Mouse (Mus musculus) G1E (cell line): ENCODE results near the gene Gm14325. TPM values are rescaled to one million over a fixed set of nuclear protein-coding genes. Genes with fewer than 3 reads are reported as not detected.
"Not testable (repeated sequence)": the region's sequence is repeated elsewhere in the genome, so short reads cannot be mapped to it uniquely, and the experiment has no call there.

Source experiments
- ATAC-seq: 2 replicates; pipeline ENCODE4 v1.8.0; 2016; ENCODE audit warnings: mild to moderate bottlenecking; ENCODE audit not compliant: insufficient number of reproducible peaks, poor library complexity, low FRiP score, severe bottlenecking; ENCODE audit errors: extremely low read depth
- DNase-seq: peaks from one replicate; pipeline ENCODE4 v3.0.0; 2012; ENCODE audit warnings: low spot score
- H3K27me3 ChIP-seq: 2 replicates; pipeline ENCODE4 v1.6.1; 2012; ENCODE audit warnings: mild to moderate bottlenecking, low read length, inconsistent platforms; ENCODE audit not compliant: insufficient read depth
- H3K36me3 ChIP-seq: replicated peaks from 2 replicates; pipeline ENCODE3; 2012; ENCODE audit warnings: mild to moderate bottlenecking, inconsistent platforms
- H3K4me1 ChIP-seq: 2 replicates; pipeline ENCODE4 v1.6.1; 2012; ENCODE audit warnings: low read depth, low read length, inconsistent platforms, mixed read lengths; ENCODE audit not compliant: insufficient read depth
- H3K4me3 ChIP-seq: 2 replicates; pipeline ENCODE4 v1.5.1; 2012; ENCODE audit warnings: low read depth, mild to moderate bottlenecking, inconsistent platforms, low read length, moderate library complexity, mixed read lengths
- H3K9me3 ChIP-seq: replicated peaks from 2 replicates; pipeline ENCODE4 v1.6.1; 2012; ENCODE audit warnings: inconsistent platforms
- polyA plus RNA-seq: library from polyadenylated mRNA; stranded (reverse); fragments of >175 nt; gene quantifications from 2 replicates; pipeline ENCODE4 v1.2.3, GENCODE M21; 2012
- total RNA-seq, 2 experiments: library from RNA; stranded (forward) in 1 of 2; stranded (reverse) in 1 of 2; fragments of 200-1000 nt in 1 of 2; fragments of >200 nt in 1 of 2; fragmentation: Nextera tagmentation in 1 of 2; gene quantifications; 2 replicates each; pipeline ENCODE4 v1.2.3; 2014 to 2017

Gm14325 gene
- total RNA-seq (2014; fragmentation: Nextera tagmentation) (59.4 and 69.6 TPM in 2 replicates), total RNA-seq (2017) (51.1 and 68.8 TPM in 2 replicates), polyA plus RNA-seq (0.15 and 0.88 TPM in 2 replicates)

DNA sequence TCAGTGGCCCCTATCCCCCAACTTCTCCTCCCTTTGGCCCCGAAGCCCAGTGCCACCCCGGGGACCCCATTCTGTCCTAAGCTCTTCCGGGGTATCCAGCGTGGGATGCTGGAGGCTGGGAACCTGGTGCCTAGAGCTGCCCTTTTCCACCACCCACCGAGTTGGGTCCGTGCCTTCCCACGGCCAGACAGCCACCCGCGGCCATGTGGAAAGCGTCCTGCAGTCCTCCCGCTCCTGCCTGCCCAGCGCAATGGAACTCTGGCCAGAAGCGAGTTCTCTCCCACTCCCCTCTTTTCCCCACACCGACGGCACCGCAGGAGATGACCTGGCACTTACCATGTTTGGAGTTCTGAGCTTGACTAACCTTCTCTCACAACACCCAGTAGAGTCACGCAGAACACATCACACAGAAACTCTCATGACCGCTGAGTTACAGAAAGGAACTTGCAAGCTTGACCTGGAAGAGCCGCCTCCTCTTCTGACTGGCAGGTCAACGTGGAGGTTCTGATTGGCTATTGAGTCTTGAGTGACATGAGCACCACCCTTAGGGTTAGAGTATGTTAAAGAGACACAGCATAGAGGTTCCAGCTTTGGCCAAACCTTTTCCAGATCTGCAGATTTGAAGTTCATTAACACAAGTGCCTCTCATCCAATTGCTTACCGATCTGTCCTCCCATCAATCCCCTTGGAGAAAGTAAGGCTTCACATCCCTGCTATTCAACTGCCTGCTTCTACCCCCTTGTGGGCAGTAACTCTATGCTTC is at the start of gene Gm14325:
Gene Gm14325 (minus strand): TSS at position 436 of the 763 bp plus-strand sequence.
- not testable (repeated sequence) for DNase-seq, H3K9me3 ChIP-seq
- peak; percentile 70 for ATAC-seq

DNA sequence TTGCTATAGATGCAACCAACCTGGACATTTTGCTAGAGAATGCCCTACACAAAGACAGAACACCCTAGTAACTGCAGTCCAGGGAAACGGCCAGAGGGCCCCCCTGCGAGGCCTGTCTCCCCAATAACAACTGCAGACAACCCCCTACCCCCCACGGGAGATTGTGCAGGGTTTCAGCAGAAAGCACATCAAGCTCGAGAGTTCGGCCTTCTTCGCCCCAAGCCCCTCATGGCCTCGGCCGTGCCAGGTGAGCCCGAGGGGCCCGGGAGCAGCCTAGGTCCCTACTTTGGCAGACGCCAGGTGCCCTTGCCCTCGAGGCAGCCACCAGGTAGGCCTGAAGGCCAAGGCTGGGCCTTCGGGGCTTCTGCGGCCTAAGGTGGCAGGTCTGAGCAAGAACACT is 47.6 kb upstream of the Gm14325 start:
- not testable (repeated sequence) for H3K4me1 ChIP-seq, ATAC-seq, H3K36me3 ChIP-seq, H3K9me3 ChIP-seq, H3K4me3 ChIP-seq, H3K27me3 ChIP-seq, DNase-seq

More for the DNA sequence above, at the start of gene Gm14325:
- not testable (repeated sequence) for H3K27me3 ChIP-seq, H3K4me1 ChIP-seq, H3K36me3 ChIP-seq
- peak within 1 kb of the TSS; percentile 64 for H3K4me3 ChIP-seq

DNA sequence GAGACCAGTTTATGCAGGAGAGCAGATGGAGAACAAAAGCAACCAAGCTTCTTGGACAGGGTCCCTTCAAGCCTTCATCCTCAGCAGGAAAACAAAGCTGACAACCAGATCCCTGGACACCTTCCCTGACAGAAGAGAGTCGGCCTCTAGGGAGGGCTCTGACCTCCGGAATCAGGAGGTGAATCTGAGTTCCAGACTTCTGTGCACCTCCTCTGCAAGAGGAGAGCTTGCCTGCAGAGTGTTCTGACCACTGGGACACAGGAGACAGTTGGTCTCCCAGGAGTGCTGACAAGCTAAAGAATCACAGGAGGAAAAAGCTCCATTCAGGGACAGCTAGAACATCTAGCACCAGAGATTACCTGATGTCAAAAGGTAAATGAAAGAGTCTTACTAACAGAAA is 22.1 kb upstream of the Gm14325 start:
- not testable (repeated sequence) for H3K36me3 ChIP-seq, H3K27me3 ChIP-seq

DNA sequence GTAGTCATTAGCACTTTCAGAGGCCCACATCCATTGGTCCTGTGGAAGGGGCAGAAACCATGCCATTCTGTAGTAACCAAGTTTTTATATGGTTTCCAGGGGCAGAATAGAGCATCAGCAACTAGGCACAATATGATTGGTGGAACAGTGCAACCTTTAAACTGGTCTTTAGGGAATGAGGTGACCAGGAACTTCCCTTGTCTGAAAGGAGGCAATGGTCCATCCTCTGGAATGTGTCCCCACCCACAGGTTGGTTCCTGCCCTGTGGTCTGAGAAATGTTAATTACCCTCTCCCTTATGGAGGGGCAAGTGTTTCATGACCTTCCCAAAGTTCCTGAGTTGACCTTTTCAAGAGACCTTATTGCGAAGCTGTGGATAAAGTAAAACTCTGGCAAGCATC is 3.5 kb upstream of the Gm14325 start:
- ATAC-seq, H3K36me3 ChIP-seq, DNase-seq: not testable (repeated sequence)

More for the DNA sequence above, 22.1 kb upstream of the Gm14325 start:
- not testable (repeated sequence) for DNase-seq, H3K9me3 ChIP-seq, ATAC-seq, H3K4me3 ChIP-seq, H3K4me1 ChIP-seq

DNA sequence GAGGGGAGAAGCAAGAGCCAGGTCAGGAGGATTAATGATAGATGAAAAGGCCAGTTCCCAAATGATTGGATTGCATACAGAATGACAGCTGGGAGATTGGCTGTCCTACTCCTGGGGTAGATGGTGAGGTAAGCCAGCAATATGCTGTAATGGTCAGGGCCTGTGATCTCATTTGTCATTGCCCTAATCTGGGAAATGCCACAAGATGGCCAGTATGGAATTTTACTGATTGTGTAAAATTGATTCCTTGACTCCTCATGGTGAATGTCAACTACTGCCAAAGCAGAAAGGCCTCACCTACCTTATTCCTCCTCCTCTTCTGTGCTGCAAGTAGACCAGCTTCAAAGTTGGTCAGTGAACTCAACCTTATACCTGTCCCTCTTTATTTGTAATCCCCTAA is 3.4 kb downstream of the Gm14325 start:
- not testable (repeated sequence) for H3K36me3 ChIP-seq, H3K4me1 ChIP-seq, H3K9me3 ChIP-seq, H3K4me3 ChIP-seq, H3K27me3 ChIP-seq, ATAC-seq, DNase-seq

More for the DNA sequence above, 3.5 kb upstream of the Gm14325 start:
- H3K27me3 ChIP-seq, H3K4me1 ChIP-seq, H3K9me3 ChIP-seq, H3K4me3 ChIP-seq: not testable (repeated sequence)

DNA sequence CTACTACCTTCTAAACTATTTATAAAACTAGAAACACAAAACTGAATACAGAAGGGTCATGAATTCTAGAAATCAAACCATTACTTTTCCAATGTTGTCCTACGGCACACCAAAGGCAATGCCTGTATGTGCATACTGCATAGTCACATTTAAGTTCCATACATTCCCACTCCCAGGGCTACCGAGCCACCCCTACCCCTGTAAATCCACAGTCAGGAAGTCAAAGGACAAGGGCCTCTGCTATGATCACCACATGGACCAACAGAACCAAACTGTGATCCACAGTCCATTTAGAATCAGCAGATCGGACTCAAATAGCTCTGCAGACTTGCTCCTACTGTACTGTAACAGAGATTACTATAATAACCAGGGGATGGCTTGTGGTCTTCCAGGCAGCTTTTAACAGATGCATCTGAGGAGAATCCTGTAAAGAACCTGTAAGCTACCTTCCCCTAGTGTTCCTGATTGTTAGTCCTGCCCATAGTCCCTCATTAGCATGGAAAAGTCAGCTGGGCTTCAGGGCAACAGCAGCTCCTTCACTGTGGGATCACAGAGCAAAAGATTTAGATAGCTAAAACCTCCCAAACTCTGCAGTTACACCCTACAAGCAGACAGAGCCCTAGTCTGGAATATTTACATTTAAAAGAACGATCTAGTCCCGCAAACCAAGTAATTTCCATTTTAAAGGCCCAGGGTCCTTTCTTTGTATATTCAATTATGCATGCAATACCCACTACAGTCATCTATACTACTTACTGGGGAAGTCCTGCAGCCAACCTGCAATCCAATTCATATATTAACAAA is 4.2 kb downstream of the Gm14325 start:
- not testable (repeated sequence) for H3K36me3 ChIP-seq, DNase-seq, H3K4me1 ChIP-seq, H3K27me3 ChIP-seq, ATAC-seq, H3K9me3 ChIP-seq, H3K4me3 ChIP-seq

DNA sequence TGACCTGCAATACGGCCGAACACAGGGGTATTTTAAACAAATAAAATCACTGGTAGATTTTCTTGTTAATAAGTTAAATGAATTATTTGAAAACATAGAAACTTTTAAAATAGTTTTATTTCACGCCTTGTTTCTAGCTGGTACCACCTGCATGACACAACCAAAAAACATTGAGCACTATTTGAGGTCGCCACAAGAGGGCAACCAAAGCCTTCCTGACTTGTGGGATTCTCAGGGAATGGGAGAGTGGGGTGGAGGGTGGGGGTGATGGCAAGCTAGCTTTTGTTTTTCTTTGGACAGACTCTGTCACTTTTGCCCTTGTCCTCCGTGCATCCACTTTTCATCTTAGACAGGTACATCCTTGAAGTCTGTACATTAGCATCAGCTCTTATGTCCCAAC is 18.2 kb downstream of the Gm14325 start:
- not testable (repeated sequence) for H3K9me3 ChIP-seq, DNase-seq, H3K27me3 ChIP-seq, H3K36me3 ChIP-seq, H3K4me3 ChIP-seq, H3K4me1 ChIP-seq
- ATAC-seq = peak; percentile 45; the same call in 1 of the 2 replicates

DNA sequence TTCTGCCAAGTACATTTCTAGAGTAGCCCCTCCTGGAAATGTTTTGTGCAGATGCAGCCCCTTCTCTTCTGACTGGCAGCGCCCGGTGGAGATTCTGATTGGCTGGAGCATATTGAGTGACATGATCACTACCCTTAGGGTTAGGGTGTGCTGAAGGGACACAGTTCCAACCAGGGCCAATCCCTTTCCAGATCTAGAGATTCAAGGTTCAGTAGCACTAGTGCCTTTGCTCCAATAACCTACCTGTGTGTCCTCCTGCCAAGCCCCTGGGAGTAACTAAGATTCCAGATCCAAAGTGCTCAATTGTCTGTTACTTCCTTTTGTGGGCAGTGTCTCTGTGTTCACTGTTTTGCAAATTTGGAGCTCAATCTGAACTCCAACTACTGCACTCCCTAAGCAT is 34.0 kb downstream of the Gm14325 start:
- not testable (repeated sequence) for H3K4me3 ChIP-seq, H3K9me3 ChIP-seq, H3K4me1 ChIP-seq, H3K36me3 ChIP-seq, H3K27me3 ChIP-seq, ATAC-seq, DNase-seq

DNA sequence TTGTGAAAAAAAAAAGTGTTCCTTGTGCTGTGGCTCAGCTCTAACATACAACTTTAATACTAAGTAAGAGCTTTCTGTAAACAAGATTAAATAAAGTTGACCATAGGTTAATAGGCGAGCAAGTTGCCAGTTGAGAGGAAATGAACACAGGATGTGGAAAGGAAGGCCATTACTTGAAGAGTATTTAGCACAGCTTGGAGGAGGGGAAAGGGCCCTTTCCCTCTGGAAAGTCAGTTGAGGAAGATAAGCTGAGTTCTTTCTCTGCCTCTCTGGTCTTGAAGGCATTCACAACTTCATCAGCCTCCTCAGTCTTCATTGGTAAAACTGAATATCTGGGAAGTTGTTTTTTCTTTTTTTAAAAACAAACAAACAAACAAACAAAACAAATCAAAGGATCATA is 52.8 kb downstream of the Gm14325 start:
- not testable (repeated sequence) for ATAC-seq, H3K27me3 ChIP-seq

More for the DNA sequence above, 52.8 kb downstream of the Gm14325 start:
- H3K36me3 ChIP-seq, H3K9me3 ChIP-seq, H3K4me3 ChIP-seq, DNase-seq, H3K4me1 ChIP-seq: not testable (repeated sequence)

Other genes starting within 250 kb of the Gm14325 start
- gene Gm14322, start 81.0 kb downstream of the Gm14325 start, total RNA-seq (2014; fragmentation: Nextera tagmentation) = not detected in 2 replicates
- gene Gm14322, start 81.0 kb downstream of the Gm14325 start, total RNA-seq (2017) = 0.16 TPM in 1 of 2 replicates, not detected in the other
- not detected in 2 replicates for gene Gm14322, start 81.0 kb downstream of the Gm14325 start, polyA plus RNA-seq
- not detected in 2 replicates for gene Gm14327, start 56.8 kb upstream of the Gm14325 start, total RNA-seq (2014; fragmentation: Nextera tagmentation)
- 0.52 and 0.82 TPM in 2 replicates for gene Gm14327, start 56.8 kb upstream of the Gm14325 start, total RNA-seq (2017)
- gene Gm14327, start 56.8 kb upstream of the Gm14325 start, polyA plus RNA-seq = not detected in 2 replicates
- gene Zfp972, start 85.3 kb upstream of the Gm14325 start, total RNA-seq (2014; fragmentation: Nextera tagmentation) = 8.1 and 10.3 TPM in 2 replicates
- gene Zfp972, start 85.3 kb upstream of the Gm14325 start, total RNA-seq (2017) = 21.9 and 22.0 TPM in 2 replicates
- gene Zfp972, start 85.3 kb upstream of the Gm14325 start, polyA plus RNA-seq = 0.67 and 0.72 TPM in 2 replicates
- gene Gm14326, start 117.0 kb upstream of the Gm14325 start, total RNA-seq (2014; fragmentation: Nextera tagmentation) = 50.0 and 62.9 TPM in 2 replicates
- gene Gm14326, start 117.0 kb upstream of the Gm14325 start, total RNA-seq (2017) = 24.6 and 31.5 TPM in 2 replicates
- gene Gm14326, start 117.0 kb upstream of the Gm14325 start, polyA plus RNA-seq = 1.7 and 1.8 TPM in 2 replicates
- gene Zfp971, start 182.9 kb upstream of the Gm14325 start, total RNA-seq (2014; fragmentation: Nextera tagmentation) = 151 and 161 TPM in 2 replicates
- 45.7 and 53.7 TPM in 2 replicates for gene Zfp971, start 182.9 kb upstream of the Gm14325 start, total RNA-seq (2017)
- gene Zfp971, start 182.9 kb upstream of the Gm14325 start, polyA plus RNA-seq = 2.1 and 2.6 TPM in 2 replicates
- 2.7 and 3.2 TPM in 2 replicates for gene Zfp931, start 238.1 kb upstream of the Gm14325 start, total RNA-seq (2014; fragmentation: Nextera tagmentation)
- 3.4 and 3.8 TPM in 2 replicates for gene Zfp931, start 238.1 kb upstream of the Gm14325 start, total RNA-seq (2017)
- gene Zfp931, start 238.1 kb upstream of the Gm14325 start, polyA plus RNA-seq = 0.05 and 0.07 TPM in 2 replicates